Mouse (Mus musculus) embryo, embryonic 11.5 days (tissue): ENCODE measurements around the gene Sema6d.

ENCODE experiments used
- DNase-seq: peaks from one replicate; pipeline ENCODE4 v3.0.0-alpha.2; 2012; ENCODE audit warnings: low read depth, low spot score

Gene Sema6d

DNA sequence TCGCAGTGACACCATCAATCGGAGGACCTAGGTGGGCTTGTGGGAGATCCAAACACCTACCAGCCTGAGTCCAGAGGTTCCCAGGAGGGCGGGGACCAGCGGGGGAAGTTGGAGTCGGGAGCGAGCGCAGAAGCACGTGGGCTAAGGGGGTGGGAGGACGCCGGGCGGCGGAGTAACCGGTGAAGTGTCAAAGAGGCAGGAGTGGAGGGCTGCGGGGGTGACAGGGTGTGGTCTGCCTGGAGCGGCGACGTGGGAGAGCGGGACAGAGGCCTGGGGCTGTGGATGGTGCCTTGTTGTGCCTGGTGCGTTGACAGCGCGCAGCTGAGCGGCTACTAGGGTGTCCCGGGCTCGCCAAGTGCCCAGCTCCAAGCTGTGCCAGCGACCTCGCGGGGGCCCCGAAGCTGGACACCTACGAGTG lies at the start of gene Sema6d:
Sema6d (plus strand) TSS at position 157 of the 418 bp plus-strand sequence.
- no peak for DNase-seq

GRCm38 (mm10) chr2:124059910-124060309 lies 29.9 kb upstream of the Sema6d start:
- no peak for DNase-seq

GRCm38 (mm10) chr2:124068380-124068779 lies 21.4 kb upstream of the Sema6d start:
- DNase-seq = no peak

- DNase-seq = no peak
Observed at GRCm38 (mm10) chr2:124070664-124071063, 19.1 kb upstream of the Sema6d start.

GRCm38 (mm10) chr2:124071380-124071779 lies 18.4 kb upstream of the Sema6d start:
- DNase-seq = no peak

- no peak for DNase-seq
Observed at GRCm38 (mm10) chr2:124090231-124091141, 717 bp downstream of the Sema6d start.

- no peak for DNase-seq
Observed at GRCm38 (mm10) chr2:124099697-124100096, 9.9 kb downstream of the Sema6d start.

GRCm38 (mm10) chr2:124100486-124101200 lies 10.9 kb downstream of the Sema6d start:
- DNase-seq = peak; percentile 37

- no peak for DNase-seq
Observed at GRCm38 (mm10) chr2:124101201-124101517, 11.4 kb downstream of the Sema6d start.

GRCm38 (mm10) chr2:124101580-124101979 lies 11.8 kb downstream of the Sema6d start:
- DNase-seq = no peak

DNA sequence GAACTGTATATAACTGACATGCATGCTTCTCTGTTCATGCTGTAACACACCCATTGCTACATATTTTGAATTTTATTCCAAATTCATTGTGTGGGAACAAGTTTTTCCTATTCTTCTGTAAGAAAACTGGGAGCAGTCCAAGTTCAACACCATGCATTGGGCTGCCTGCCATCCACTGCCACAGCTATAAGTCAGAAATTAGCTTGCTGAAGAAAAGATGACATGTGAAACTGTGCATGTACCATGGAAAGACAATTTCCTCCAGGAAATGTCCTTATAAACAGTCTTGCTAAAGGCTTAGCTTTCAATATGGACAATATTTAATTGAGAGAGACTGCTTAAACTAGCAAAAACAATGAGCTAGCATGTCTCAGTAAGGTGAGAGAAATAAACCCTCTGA lies 13.5 kb downstream of the Sema6d start:
- no peak for DNase-seq

GRCm38 (mm10) chr2:124118469-124119243 lies 28.9 kb downstream of the Sema6d start:
- no peak for DNase-seq

DNA sequence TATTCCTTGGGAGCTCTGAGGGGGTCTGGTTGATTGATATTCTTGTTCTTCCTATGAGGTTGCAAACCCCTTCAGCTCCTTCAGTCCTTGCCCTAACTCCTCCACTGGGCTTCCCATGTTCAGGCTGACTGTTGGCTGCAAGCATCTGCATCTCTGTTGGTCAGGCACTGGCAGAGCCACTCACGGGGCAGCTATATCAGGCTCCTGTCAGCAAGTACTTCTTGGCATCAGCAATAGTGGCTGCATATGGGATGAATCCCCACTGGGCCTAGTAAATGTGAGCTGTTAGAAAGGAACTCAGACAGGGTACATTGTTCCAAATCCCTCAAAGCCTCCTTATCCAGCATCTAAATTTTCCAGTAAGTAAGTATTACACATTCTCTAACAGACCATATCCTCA lies 30.6 kb downstream of the Sema6d start:
- no peak for DNase-seq

- DNase-seq = no peak
Observed at GRCm38 (mm10) chr2:124121539-124121938, 31.8 kb downstream of the Sema6d start.

DNA sequence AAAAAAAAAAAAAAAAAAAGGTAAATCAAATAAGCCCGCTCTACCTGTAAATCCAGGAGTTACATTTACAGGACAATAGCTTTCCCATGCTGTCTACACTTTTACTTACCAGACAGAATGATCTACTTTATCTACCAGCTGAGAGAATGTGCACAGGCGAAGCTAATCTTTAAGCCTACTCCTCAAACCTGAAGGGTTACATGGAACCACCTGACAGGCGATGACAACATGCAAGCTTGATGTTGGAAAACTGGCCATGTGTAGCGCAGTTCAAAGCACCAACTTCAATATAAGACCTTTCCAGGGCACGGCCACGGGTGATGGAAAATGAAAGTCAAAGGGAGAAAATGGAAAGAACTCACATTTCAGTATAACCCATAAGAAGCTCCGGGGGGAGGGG lies 35.7 kb downstream of the Sema6d start:
- no peak for DNase-seq

DNA sequence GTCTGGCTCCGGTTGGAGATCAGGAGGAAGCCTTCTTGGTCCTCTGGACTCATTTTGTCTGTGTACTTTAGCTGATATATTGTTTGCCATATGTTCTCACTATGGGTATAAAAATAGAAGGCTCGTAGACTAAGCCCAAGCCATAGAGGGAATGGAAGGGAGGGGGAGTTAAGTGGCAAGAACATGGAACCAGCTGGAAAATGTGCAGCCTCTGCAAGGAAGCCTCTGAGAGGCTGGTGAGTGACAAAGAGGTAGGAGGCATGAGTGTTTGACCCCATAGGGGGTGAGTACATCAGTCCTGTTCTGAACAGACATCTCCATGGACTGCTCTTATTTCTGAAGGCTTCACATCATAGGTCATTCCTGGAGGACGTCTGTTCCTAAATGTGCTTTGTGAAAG lies 37.1 kb downstream of the Sema6d start:
- DNase-seq = no peak

- no peak for DNase-seq
Observed at GRCm38 (mm10) chr2:124130876-124131275, 41.1 kb downstream of the Sema6d start.

GRCm38 (mm10) chr2:124141510-124142044 lies 51.8 kb downstream of the Sema6d start:
- no peak for DNase-seq

DNA sequence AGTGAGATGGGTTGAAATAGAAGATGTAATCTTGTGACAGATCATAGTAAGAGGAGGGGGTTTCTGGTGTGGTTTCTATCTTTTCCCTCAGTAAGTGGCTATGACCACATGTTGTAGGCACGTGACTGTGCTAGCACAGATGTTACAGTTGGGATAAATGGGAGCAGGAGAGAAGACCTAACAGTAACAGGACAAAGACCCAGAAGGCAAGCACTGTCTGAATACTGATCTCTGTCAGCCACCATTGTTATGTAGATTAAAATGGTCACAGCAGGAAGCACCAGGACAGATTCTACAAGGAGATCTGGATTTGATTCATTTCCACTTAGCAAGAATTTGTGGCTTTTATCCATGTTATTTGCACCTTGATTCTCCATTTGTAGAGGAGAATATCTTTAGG lies 55.8 kb downstream of the Sema6d start:
- DNase-seq = no peak

DNA sequence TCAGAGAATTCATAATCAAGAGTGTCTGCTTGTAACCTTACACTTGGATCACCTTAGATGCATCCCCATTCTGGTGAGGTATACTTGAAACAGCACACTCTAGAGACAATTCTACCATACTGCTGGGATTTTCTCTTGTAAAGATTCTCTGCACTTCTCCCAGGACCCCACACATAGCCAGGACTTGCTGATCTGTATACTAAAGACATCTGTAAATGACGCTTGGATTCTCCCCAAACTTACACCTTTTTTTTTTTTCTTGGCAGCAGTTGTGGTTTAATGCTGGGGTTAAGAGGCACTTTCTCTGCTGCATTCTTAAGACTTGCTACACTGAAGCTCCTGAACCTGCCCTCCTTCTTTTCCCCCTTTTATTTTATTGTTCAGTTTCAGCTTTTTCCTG lies 68.4 kb downstream of the Sema6d start:
- no peak for DNase-seq

- DNase-seq = no peak
Observed at GRCm38 (mm10) chr2:124162001-124162599, 72.3 kb downstream of the Sema6d start.
